8 mouse cellular contexts compared by ENCODE assay signal in genomic region chr16:18154521-18155171, GRCm38 (mm10). TPM values are rescaled to one million over a fixed set of nuclear protein-coding genes. Genes with fewer than 3 reads are reported as not detected.
DNase-seq lines count a peak whose midpoint lies in the region; ATAC-seq lines count a peak whose summit lies in the region.

No protein-coding gene starts in this region.

- H3K9ac ChIP-seq in kidney, embryonic 14.5 days (ENCODE audit: low read depth, low read length): no peak overlapping the region
- H3K9ac ChIP-seq in midbrain, embryonic 12.5 days (replicated peaks): no peak overlapping the region

- 0 out of 2 replicates have a peak, but pooled peaks have one; percentile 24 for ATAC-seq in kidney, embryonic 14.5 days (ENCODE audit: low FRiP score, low TSS enrichment)
- ATAC-seq in midbrain, embryonic 12.5 days (ENCODE audit: low FRiP score, low read depth): no peak

- DNase-seq in kidney, adult 18-20 months: no peak
- DNase-seq in adrenal gland, postnatal 36 days: peak; percentile 86 to 88
- peak; percentile 89 to 92 for DNase-seq in frontal cortex, adult 2 months (ENCODE audit: extremely low spot score in 1 of 2, low spot score in 1 of 2)
- peak; percentile 29 for DNase-seq in kidney, postnatal 14 days
- DNase-seq in embryo, embryonic 9.5 days (ENCODE audit: extremely low spot score): no peak
- no peak for DNase-seq in urinary bladder, adult 18-20 months (ENCODE audit: low spot score in 2 of 2)

- 0 out of 2 replicates have a peak overlapping the region, but pooled peaks have one; percentile 2 for H3K27ac ChIP-seq in kidney, embryonic 14.5 days (ENCODE audit: low read depth, low read length)
- H3K27ac ChIP-seq in midbrain, embryonic 12.5 days (replicated peaks): 0 out of 2 replicates have a peak overlapping the region, but pooled peaks have one; percentile 1

- no peaks in the 10 kb centered on the region for H3K36me3 ChIP-seq in kidney, embryonic 14.5 days (ENCODE audit: control insufficient read depth, insufficient read depth, low read length)
- 0 out of 2 replicates have a peak, but pooled peaks cover 2% of the 10 kb centered on the region for H3K36me3 ChIP-seq in midbrain, embryonic 12.5 days

- H3K27me3 ChIP-seq in kidney, embryonic 14.5 days (ENCODE audit: control insufficient read depth, insufficient read depth, low read length): no peaks in the 10 kb centered on the region
- H3K27me3 ChIP-seq in midbrain, embryonic 12.5 days: peaks cover 2% of the 10 kb centered on the region; the same call in 1 of the 2 replicates

- H3K4me1 ChIP-seq in kidney, embryonic 14.5 days (ENCODE audit: control insufficient read depth, insufficient read depth, low read length): peaks cover 18% of the 10 kb centered on the region
- H3K4me1 ChIP-seq in midbrain, embryonic 12.5 days: peaks cover 37% of the 10 kb centered on the region

- no peaks in the 10 kb centered on the region for H3K9me3 ChIP-seq in kidney, embryonic 14.5 days (ENCODE audit: control insufficient read depth, low read length)
- no peaks in the 10 kb centered on the region for H3K9me3 ChIP-seq in midbrain, embryonic 12.5 days

- no peak overlapping the region for H3K4me3 ChIP-seq in kidney, embryonic 14.5 days (ENCODE audit: low read length)
- H3K4me3 ChIP-seq in midbrain, embryonic 12.5 days: no peak overlapping the region

- no peak overlapping the region for H3K4me2 ChIP-seq in kidney, embryonic 14.5 days (replicated peaks; ENCODE audit: low read depth, low read length)
- no peak overlapping the region for H3K4me2 ChIP-seq in midbrain, embryonic 12.5 days (replicated peaks)

- 15% methylated on average over 14 of the region's 14 CpGs for WGBS in kidney, embryonic 14.5 days
- WGBS in midbrain, embryonic 12.5 days: 53% methylated on average over 14 of the region's 14 CpGs

RNA-seq across cellular contexts. Expression of gene Rtn4r, which starts 27.2 kb away (rescaled TPM):
- 3.6 and 4.7 TPM in 2 replicates for polyA plus RNA-seq in kidney, embryonic 14.5 days (2014; fragmentation: Nextera tagmentation; extraction: Ambion mirVana)
- under 1 TPM in 1 of 2 experiments, not detected in 1; 0.20 TPM for total RNA-seq in adrenal gland, postnatal 36 days (2021)
- polyA plus RNA-seq in frontal cortex, adult 2 months (2012; rRNA removed): 125 and 142 TPM in 2 replicates
- polyA plus RNA-seq in midbrain, embryonic 12.5 days (2016; fragmentation: Nextera tagmentation; extraction: Ambion mirVana): 7.6 and 7.9 TPM in 2 replicates

Comparison
In these comparisons a context has a peak if more than half of its experiments do, and no peak if none do; other contexts are left out.
1. DNase-seq: peak in adrenal gland, postnatal 36 days (2 of 2), frontal cortex, adult 2 months (2 of 2) and kidney, postnatal 14 days (single experiment); none in kidney, adult 18-20 months (single experiment), embryo, embryonic 9.5 days (single experiment) and urinary bladder, adult 18-20 months (0 of 2).
2. RNA of gene Rtn4r, which starts 27.2 kb away (polyA plus RNA-seq): 125 to 142 TPM in frontal cortex, adult 2 months; 7.6 to 7.9 TPM in midbrain, embryonic 12.5 days and 3.6 to 4.7 TPM in kidney, embryonic 14.5 days; every median in the first group is over 10 times any median in the second.